21 mouse cellular contexts compared by ENCODE assay signal in genomic region chr2:50677456-50677855, GRCm38 (mm10).
DNase-seq lines count a peak whose midpoint lies in the region; TF ChIP-seq lines count a peak whose summit lies in the region.
"Had no signal": no experiment of that assay in that cellular context is flagged by ENCODE, and none has a peak within 500 bp of the region (broad histone marks: within the 10 kb centered on the region; RNA-seq: fewer than 3 reads in every experiment).

No protein-coding gene starts in this region.

- H3K79me2 ChIP-seq in liver, adult 2 months (ENCODE audit: control insufficient read depth, insufficient read depth, low read length), result no peaks in the 10 kb centered on the region
- H3K79me2 ChIP-seq in CH12.LX (replicated peaks; ENCODE audit: control insufficient read depth, extremely low read depth, insufficient read depth, poor library complexity, severe bottlenecking), result no peaks in the 10 kb centered on the region

- no peak overlapping the region for H3K4me3 ChIP-seq in liver, adult 2 months (ENCODE audit: insufficient read depth, low read depth, low read length)
- H3K4me3 ChIP-seq in CH12.LX (replicated peaks in 1 of 3; ENCODE audit: low read depth in 2 of 3, low read length in 2 of 3, poor library complexity in 1 of 3), result no peak overlapping the region
- H3K4me3 ChIP-seq: embryonic facial prominence, embryonic 12.5 days; forebrain, embryonic 15.5 days; heart, embryonic 15.5 days; hindbrain, embryonic 12.5 days had no signal

- peak; percentile 75 for DNase-seq in heart, adult 11 months
- DNase-seq in heart, postnatal 4 days, result no peak
- DNase-seq in liver, adult 2 months (ENCODE audit: extremely low read depth, low read depth, low spot score), result peak; percentile 17
- DNase-seq in liver (no peak), CH12.LX (ENCODE audit: extremely low read depth) (no peak)
- peak; percentile 20 for DNase-seq in thymus, postnatal 25 days
- no peak for DNase-seq in left cerebral cortex, adult 18-20 months (ENCODE audit: low spot score in 2 of 2)
- no peak for DNase-seq in lung, adult 18-20 months
- DNase-seq: adrenal gland, postnatal 10 days; cerebellum, adult 11 months; cerebellum, postnatal 14 days; embryo, embryonic 11 days; gastrocnemius, postnatal 36 days; heart, adult 18-20 months had no signal

- no peaks in the 10 kb centered on the region for H3K36me3 ChIP-seq in liver, adult 2 months (ENCODE audit: control insufficient read depth, insufficient read depth, low read length)
- H3K36me3 ChIP-seq in CH12.LX (replicated peaks in 1 of 2; ENCODE audit: control insufficient read depth in 1 of 2, insufficient read depth in 1 of 2, low read length in 1 of 2), result no peaks in the 10 kb centered on the region
- H3K36me3 ChIP-seq: embryonic facial prominence, embryonic 12.5 days; forebrain, embryonic 15.5 days; G1E; heart, embryonic 15.5 days; hindbrain, embryonic 12.5 days had no signal

- in situ Hi-C loops in CH12.LX (cut with MboI; ENCODE audit: low pct_ligation_motif_present, low pct_unique_long_range_greater_than_20kb, low sequenced_read_pairs), result no loop called here

- no peak for TF ChIP-seq EP300 in CH12.LX (IDR thresholded peaks at IDR 0.05; ENCODE audit: low read length)

- no peaks in the 10 kb centered on the region for H3K4me1 ChIP-seq in liver, adult 2 months (ENCODE audit: control insufficient read depth, insufficient read depth, low read length)
- no peaks in the 10 kb centered on the region for H3K4me1 ChIP-seq in CH12.LX (ENCODE audit: control insufficient read depth in 1 of 2, insufficient read depth in 2 of 2)
- H3K4me1 ChIP-seq: embryonic facial prominence, embryonic 12.5 days; forebrain, embryonic 15.5 days; heart, embryonic 15.5 days; hindbrain, embryonic 12.5 days had no signal

- peak; percentile 16; the same call in 1 of the 2 replicates for TF ChIP-seq CTCF in liver, adult 2 months (IDR thresholded peaks at IDR 0.05; ENCODE audit: low read depth, low read length)
- peak in 1 of 2 experiments; percentile 36; a peak in 1 of 4 replicates for TF ChIP-seq CTCF in CH12.LX (conservative IDR thresholded peaks at IDR 0.05 in 1 of 2, IDR thresholded peaks at IDR 0.05 in 1 of 2; ENCODE audit: low read depth in 2 of 2, low read length in 2 of 2)

- H3K27me3 ChIP-seq in liver, adult 2 months (ENCODE audit: control insufficient read depth, insufficient read depth, low read length), result no peaks in the 10 kb centered on the region
- H3K27me3 ChIP-seq in CH12.LX (replicated peaks), result no peaks in the 10 kb centered on the region
- H3K27me3 ChIP-seq: embryonic facial prominence, embryonic 12.5 days; forebrain, embryonic 15.5 days; heart, embryonic 15.5 days; hindbrain, embryonic 12.5 days had no signal

- no peak overlapping the region for H3K4me2 ChIP-seq in CH12.LX (ENCODE audit: insufficient read depth, low read depth, poor library complexity, severe bottlenecking)
- H3K4me2 ChIP-seq: embryonic facial prominence, embryonic 12.5 days; forebrain, embryonic 15.5 days; heart, embryonic 11.5 days; heart, embryonic 15.5 days; hindbrain, embryonic 12.5 days had no signal

- no peak for TF ChIP-seq POLR2A in liver, adult 2 months (IDR thresholded peaks at IDR 0.05; ENCODE audit: extremely low read depth, insufficient read depth, low read length)
- TF ChIP-seq POLR2A in CH12.LX (IDR thresholded peaks at IDR 0.05; ENCODE audit: low read depth, low read length), result no peak

- no peak overlapping the region for H3K9ac ChIP-seq in liver, adult 2 months (ENCODE audit: low read depth, low read length)
- H3K9ac ChIP-seq in CH12.LX (ENCODE audit: insufficient read depth, low read depth), result no peak overlapping the region
- H3K9ac ChIP-seq: embryonic facial prominence, embryonic 12.5 days; forebrain, embryonic 15.5 days; heart, embryonic 15.5 days; hindbrain, embryonic 12.5 days had no signal

- WGBS in liver, adult 2 months, result 84% methylated on average over 1 of the region's 1 CpGs

- dilution Hi-C loops in CH12.LX (cut with MboI; ENCODE audit: extremely low pct_ligation_motif_present, extremely low pct_unique_long_range_greater_than_20kb, low sequenced_read_pairs), result no loop called here

- H3K9me3 ChIP-seq in CH12.LX (replicated peaks; ENCODE audit: low read length), result no peaks in the 10 kb centered on the region
- H3K9me3 ChIP-seq: embryonic facial prominence, embryonic 12.5 days; forebrain, embryonic 15.5 days; heart, embryonic 15.5 days; hindbrain, embryonic 12.5 days had no signal

- TF ChIP-seq RAD21 in CH12.LX (IDR thresholded peaks at IDR 0.05; ENCODE audit: low read depth, low read length), result peak; percentile 30

- no peak overlapping the region for H3K27ac ChIP-seq in liver, adult 2 months (replicated peaks; ENCODE audit: insufficient read depth, low read depth, low read length)
- no peak overlapping the region for H3K27ac ChIP-seq in CH12.LX (ENCODE audit: insufficient read depth, low read depth)
- H3K27ac ChIP-seq: embryonic facial prominence, embryonic 12.5 days; forebrain, embryonic 15.5 days; heart, embryonic 15.5 days; hindbrain, embryonic 12.5 days; hindbrain, postnatal 0 days had no signal

TF ChIP-seq in CH12.LX, 34 proteins besides CTCF, POLR2A, EP300 and RAD21:
- TF ChIP-seq JUN (IDR thresholded peaks at IDR 0.05; ENCODE audit: insufficient read depth, low read depth, low read length) (no peak), MXI1 (IDR thresholded peaks at IDR 0.05; ENCODE audit: low read depth, low read length) (no peak), MAFK (IDR thresholded peaks at IDR 0.05; ENCODE audit: insufficient replicate concordance, low read length) (no peak), IRF4 (IDR thresholded peaks at IDR 0.05; ENCODE audit: low read depth, low read length) (no peak), MAZ (IDR thresholded peaks at IDR 0.05; ENCODE audit: low read depth, low read length) (no peak), ELF1 (IDR thresholded peaks at IDR 0.05; ENCODE audit: low read depth, low read length) (no peak), PAX5 (IDR thresholded peaks at IDR 0.05; ENCODE audit: low read length) (no peak), SMC3 (IDR thresholded peaks at IDR 0.05; ENCODE audit: low read depth, low read length) (peak; percentile 22; the same call in 1 of the 2 replicates)

Comparison
In these comparisons a context has a peak if more than half of its experiments do, and no peak if none do; other contexts are left out.
1. DNase-seq: peak in heart, adult 11 months (single experiment), liver, adult 2 months (single experiment) and thymus, postnatal 25 days (single experiment); none in heart, postnatal 4 days (single experiment), liver (single experiment), CH12.LX (single experiment), left cerebral cortex, adult 18-20 months (0 of 2) and lung, adult 18-20 months (0 of 2).